Mouse (Mus musculus) ES-Bruce4 (cell line): Measurements from ENCODE around the gene Cabp4. TPM values are rescaled to one million over a fixed set of nuclear protein-coding genes. Genes with fewer than 3 reads are reported as not detected.

ENCODE experiments used
- H3K27ac ChIP-seq: 2 replicates; pipeline ENCODE4 v1.5.1; 2012; ENCODE audit warnings: low read length, inconsistent platforms; ENCODE audit not compliant: insufficient read depth
- H3K27me3 ChIP-seq: 2 replicates; pipeline ENCODE4 v1.6.1; 2012; ENCODE audit warnings: mild to moderate bottlenecking, low read length, inconsistent platforms; ENCODE audit not compliant: control insufficient read depth, poor library complexity, insufficient read depth, severe bottlenecking
- H3K36me3 ChIP-seq: 2 replicates; pipeline ENCODE4 v1.6.1; 2012; ENCODE audit warnings: inconsistent platforms, mild to moderate bottlenecking, low read length, moderate library complexity; ENCODE audit not compliant: control insufficient read depth, poor library complexity, insufficient read depth, severe bottlenecking
- H3K4me1 ChIP-seq: one replicate; pipeline ENCODE4 v1.8.1; 2011; ENCODE audit warnings: low read length; ENCODE audit not compliant: control insufficient read depth, insufficient read depth
- H3K4me3 ChIP-seq: 2 replicates; pipeline ENCODE4 v1.5.1; 2011; ENCODE audit warnings: low read depth, mild to moderate bottlenecking, low read length
- H3K9ac ChIP-seq: 2 replicates; pipeline ENCODE4 v1.6.1; 2012; ENCODE audit warnings: low read depth, mild to moderate bottlenecking, inconsistent platforms; ENCODE audit not compliant: poor library complexity, severe bottlenecking
- H3K9me3 ChIP-seq: replicated peaks from 2 replicates; pipeline ENCODE4 v1.6.1; 2012; ENCODE audit warnings: mild to moderate bottlenecking, low read length, inconsistent platforms; ENCODE audit not compliant: control insufficient read depth, poor library complexity, insufficient read depth, severe bottlenecking
- CTCF ChIP-seq: IDR thresholded peaks from one replicate; pipeline ENCODE4 v1.8.1; 2011; ENCODE audit warnings: low read depth, low read length
- EP300 ChIP-seq: IDR thresholded peaks from 2 replicates; pipeline ENCODE4 v1.6.1; 2011; ENCODE audit warnings: low read depth, low read length; ENCODE audit not compliant: insufficient read depth
- POLR2A ChIP-seq: IDR thresholded peaks from one replicate; pipeline ENCODE4 v1.8.1; 2011; ENCODE audit warnings: low read length; ENCODE audit not compliant: insufficient read depth
- polyA plus RNA-seq: library from polyadenylated mRNA; stranded (reverse); fragments of >200 nt; gene quantifications from 2 replicates; pipeline ENCODE4 v1.2.4, GENCODE M21; 2011; ENCODE audit warnings: low read depth; ENCODE audit not compliant: missing spikeins, insufficient read depth, insufficient read length

Cabp4 gene
- polyA plus RNA-seq, 1 experiment: not detected

GRCm38 (mm10) chr19:4175368-4175947, 31.6 kb upstream of the Cabp4 start, which contains the start of gene Carns1:
Gene Carns1 (minus strand): TSS chr19:4175479.
- no peaks in the 10 kb centered on the region for H3K4me1 ChIP-seq
- no peak within 1 kb of the TSS for H3K27ac ChIP-seq
- H3K27me3 ChIP-seq: no peaks in the 10 kb centered on the region
- H3K4me3 ChIP-seq: no peak within 1 kb of the TSS
- H3K36me3 ChIP-seq: no peaks in the 10 kb centered on the region
- no peaks in the 10 kb centered on the region for H3K9me3 ChIP-seq
- H3K9ac ChIP-seq: no peak within 1 kb of the TSS
- TF ChIP-seq CTCF: no peak

GRCm38 (mm10) chr19:4172925-4173324, 29.1 kb upstream of the Cabp4 start:
- H3K9me3 ChIP-seq: no peaks in the 10 kb centered on the region
- no peak for TF ChIP-seq EP300
- no peak for TF ChIP-seq POLR2A
- TF ChIP-seq CTCF: no peak
- H3K9ac ChIP-seq: no peak overlapping the region
- H3K4me3 ChIP-seq: no peak overlapping the region
- H3K4me1 ChIP-seq: no peaks in the 10 kb centered on the region
- no peaks in the 10 kb centered on the region for H3K27me3 ChIP-seq
- no peaks in the 10 kb centered on the region for H3K36me3 ChIP-seq
- no peak overlapping the region for H3K27ac ChIP-seq

- Histone ChIP-seq H3K9me3 (no peaks in the 10 kb centered on the region), H3K4me3 (no peak overlapping the region), H3K36me3 (no peaks in the 10 kb centered on the region), H3K27ac (no peak overlapping the region), H3K9ac (no peak overlapping the region), H3K4me1 (no peaks in the 10 kb centered on the region), H3K27me3 (no peaks in the 10 kb centered on the region)
- TF ChIP-seq POLR2A (no peak), EP300 (no peak), CTCF (no peak)
These were observed 27.8 kb upstream of the Cabp4 start for GRCm38 (mm10) chr19:4171393-4172290.

GRCm38 (mm10) chr19:4170723-4171392, 27.0 kb upstream of the Cabp4 start:
- H3K27me3 ChIP-seq: no peaks in the 10 kb centered on the region
- H3K36me3 ChIP-seq: no peaks in the 10 kb centered on the region
- H3K9ac ChIP-seq: no peak overlapping the region
- no peak for TF ChIP-seq CTCF
- no peak for TF ChIP-seq EP300
- TF ChIP-seq POLR2A: no peak
- H3K4me3 ChIP-seq: 0 out of 2 replicates have a peak overlapping the region, but pooled peaks have one; percentile 22
- H3K4me1 ChIP-seq: no peaks in the 10 kb centered on the region
- H3K27ac ChIP-seq: no peak overlapping the region
- no peaks in the 10 kb centered on the region for H3K9me3 ChIP-seq

- no peaks in the 10 kb centered on the region for H3K36me3 ChIP-seq
- H3K27ac ChIP-seq: no peak overlapping the region
- peak overlapping the region; percentile 68 for H3K9ac ChIP-seq
- no peaks in the 10 kb centered on the region for H3K9me3 ChIP-seq
- H3K27me3 ChIP-seq: no peaks in the 10 kb centered on the region
- peak overlapping the region; percentile 87 for H3K4me3 ChIP-seq
- no peak for TF ChIP-seq EP300
- no peaks in the 10 kb centered on the region for H3K4me1 ChIP-seq
These were observed 26.0 kb upstream of the Cabp4 start for GRCm38 (mm10) chr19:4169810-4170209.

- H3K9me3 ChIP-seq: no peaks in the 10 kb centered on the region
- no peak overlapping the region for H3K27ac ChIP-seq
- H3K4me3 ChIP-seq: peak overlapping the region; percentile 87
- peak overlapping the region; percentile 68 for H3K9ac ChIP-seq
- no peaks in the 10 kb centered on the region for H3K4me1 ChIP-seq
- H3K27me3 ChIP-seq: no peaks in the 10 kb centered on the region
- no peaks in the 10 kb centered on the region for H3K36me3 ChIP-seq
- TF ChIP-seq EP300: 0 out of 2 replicates have a peak, but pooled peaks have one; percentile 39
- TF ChIP-seq CTCF: peak; percentile 81
- TF ChIP-seq POLR2A: peak; percentile 77
These were observed 25.5 kb upstream of the Cabp4 start for GRCm38 (mm10) chr19:4169378-4169784.
